8 mouse cellular contexts compared by ENCODE assay signal in genomic region chr13:88823522-88824419, GRCm38 (mm10). TPM values are rescaled to one million over a fixed set of nuclear protein-coding genes. Genes with fewer than 3 reads are reported as not detected.
A peak's percentile ranks its signal among the peaks of the same experiment; 100 is the strongest.
DNase-seq lines count a peak whose midpoint lies in the region; ATAC-seq and TF ChIP-seq lines count a peak whose summit lies in the region.

No protein-coding gene starts in this region.

- WGBS in liver, embryonic 11.5 days: 2% methylated on average over 25 of the region's 25 CpGs
- under 1% methylated on average over 25 of the region's 25 CpGs for WGBS in embryonic facial prominence, embryonic 14.5 days
- whole genome bisulfite sequencing in intestine, postnatal 0 days: 2% methylated on average over 25 of the region's 25 CpGs
- WGBS in limb, embryonic 13.5 days: under 1% methylated on average over 25 of the region's 25 CpGs

- peak; percentile 46 for ATAC-seq in liver, embryonic 11.5 days (replicated peaks; ENCODE audit: low FRiP score)
- ATAC-seq in embryonic facial prominence, embryonic 14.5 days (ENCODE audit: low read depth): peak; percentile 56
- ATAC-seq in intestine, postnatal 0 days: 0 out of 2 replicates have a peak, but pooled peaks have one; percentile 19
- ATAC-seq in limb, embryonic 13.5 days (ENCODE audit: low FRiP score, low read depth): peak; percentile 60; the same call in 1 of the 2 replicates

- H3K9ac ChIP-seq in liver, embryonic 11.5 days (ENCODE audit: low read depth, low read length): no peak overlapping the region
- peak overlapping the region; percentile 53 for H3K9ac ChIP-seq in embryonic facial prominence, embryonic 14.5 days (ENCODE audit: low read depth, low read length)
- H3K9ac ChIP-seq in intestine, postnatal 0 days (ENCODE audit: low read depth, low read length): no peak overlapping the region
- peak overlapping the region; percentile 59 for H3K9ac ChIP-seq in limb, embryonic 13.5 days

- H3K36me3 ChIP-seq in liver, embryonic 11.5 days (ENCODE audit: control insufficient read depth, insufficient read depth, low read length): no peaks in the 10 kb centered on the region
- no peaks in the 10 kb centered on the region for H3K36me3 ChIP-seq in embryonic facial prominence, embryonic 14.5 days (ENCODE audit: control insufficient read depth, insufficient read depth, low read length)
- H3K36me3 ChIP-seq in intestine, postnatal 0 days (ENCODE audit: control insufficient read depth, insufficient read depth): no peaks in the 10 kb centered on the region
- no peaks in the 10 kb centered on the region for H3K36me3 ChIP-seq in limb, embryonic 13.5 days

- no peak for TF ChIP-seq CTCF in intestine, postnatal 0 days (IDR thresholded peaks at IDR 0.05; ENCODE audit: low read depth)

- no peaks in the 10 kb centered on the region for H3K9me3 ChIP-seq in liver, embryonic 11.5 days (ENCODE audit: control insufficient read depth, low read length)
- no peaks in the 10 kb centered on the region for H3K9me3 ChIP-seq in embryonic facial prominence, embryonic 14.5 days (ENCODE audit: control insufficient read depth, low read length)
- H3K9me3 ChIP-seq in intestine, postnatal 0 days (ENCODE audit: control insufficient read depth): no peaks in the 10 kb centered on the region
- H3K9me3 ChIP-seq in limb, embryonic 13.5 days: no peaks in the 10 kb centered on the region

- H3K4me2 ChIP-seq in liver, embryonic 11.5 days: peak overlapping the region; percentile 61
- peak overlapping the region; percentile 86 for H3K4me2 ChIP-seq in embryonic facial prominence, embryonic 14.5 days (ENCODE audit: low read depth, low read length)
- peak overlapping the region; percentile 90 for H3K4me2 ChIP-seq in intestine, postnatal 0 days (replicated peaks; ENCODE audit: low read depth)
- H3K4me2 ChIP-seq in limb, embryonic 13.5 days (replicated peaks): peak overlapping the region; percentile 97

- H3K4me1 ChIP-seq in liver, embryonic 11.5 days (replicated peaks; ENCODE audit: control insufficient read depth, insufficient read depth, low read length): no peaks in the 10 kb centered on the region; the same call in 1 of the 2 replicates
- peaks cover 7% of the 10 kb centered on the region for H3K4me1 ChIP-seq in embryonic facial prominence, embryonic 14.5 days (ENCODE audit: control insufficient read depth, insufficient read depth, low read length)
- H3K4me1 ChIP-seq in intestine, postnatal 0 days (replicated peaks; ENCODE audit: control insufficient read depth, insufficient read depth, low read length): no peaks in the 10 kb centered on the region
- H3K4me1 ChIP-seq in limb, embryonic 13.5 days: peaks cover 20% of the 10 kb centered on the region; the same call in 1 of the 2 replicates

- peak overlapping the region; percentile 36; the same call in 1 of the 2 replicates for H3K4me3 ChIP-seq in liver, embryonic 11.5 days (ENCODE audit: low read depth, low read length)
- peak overlapping the region; percentile 71 for H3K4me3 ChIP-seq in embryonic facial prominence, embryonic 14.5 days (ENCODE audit: low read depth, low read length)
- H3K4me3 ChIP-seq in intestine, postnatal 0 days (ENCODE audit: low read depth, low read length): peak overlapping the region; percentile 60
- H3K4me3 ChIP-seq in limb, embryonic 13.5 days: peak overlapping the region; percentile 71

- H3K27ac ChIP-seq in liver, embryonic 11.5 days (ENCODE audit: low read depth, low read length): no peak overlapping the region
- H3K27ac ChIP-seq in embryonic facial prominence, embryonic 14.5 days (replicated peaks; ENCODE audit: low read depth, low read length): no peak overlapping the region; the same call in 1 of the 2 replicates
- no peak overlapping the region for H3K27ac ChIP-seq in intestine, postnatal 0 days (ENCODE audit: low read depth, low read length)
- H3K27ac ChIP-seq in limb, embryonic 13.5 days: no peak overlapping the region

- H3K27me3 ChIP-seq in liver, embryonic 11.5 days (replicated peaks; ENCODE audit: control insufficient read depth, insufficient read depth, low read length): peaks cover 28% of the 10 kb centered on the region
- no peaks in the 10 kb centered on the region for H3K27me3 ChIP-seq in embryonic facial prominence, embryonic 14.5 days (replicated peaks; ENCODE audit: control insufficient read depth, insufficient read depth, low read length)
- H3K27me3 ChIP-seq in intestine, postnatal 0 days (replicated peaks; ENCODE audit: control insufficient read depth, insufficient read depth, low read length): peaks cover 7% of the 10 kb centered on the region; the same call in 1 of the 2 replicates
- peaks cover 18% of the 10 kb centered on the region for H3K27me3 ChIP-seq in limb, embryonic 13.5 days

- peak; percentile 36 for DNase-seq in liver, embryonic 11.5 days (ENCODE audit: low spot score)
- DNase-seq in liver: no peak
- DNase-seq in embryonic facial prominence, embryonic 14.5 days (ENCODE audit: low spot score): peak; percentile 79
- peak; percentile 65 for DNase-seq in neural tube, embryonic 10.5 days (ENCODE audit: extremely low spot score, low spot score)
- no peak for DNase-seq in MN1 (ENCODE audit: low spot score)
- no peak for DNase-seq in spleen, adult 12 weeks (ENCODE audit: low spot score)

RNA-seq across cellular contexts. Expression of gene Edil3, which starts 2.5 kb away (rescaled TPM):
- 1.6 and 2.7 TPM in 2 replicates for polyA plus RNA-seq in liver, embryonic 11.5 days (2014; fragmentation: Nextera tagmentation; extraction: Ambion mirVana)
- 17.4 and 20.4 TPM in 2 replicates for polyA plus RNA-seq in embryonic facial prominence, embryonic 14.5 days (2014; fragmentation: Nextera tagmentation; extraction: Ambion mirVana)
- polyA plus RNA-seq in intestine, postnatal 0 days (2015; fragmentation: Nextera tagmentation; extraction: Ambion mirVana): 3.0 and 3.4 TPM in 2 replicates
- polyA plus RNA-seq in limb, embryonic 13.5 days (2015; fragmentation: Nextera tagmentation; extraction: Ambion mirVana): 14.0 and 14.3 TPM in 2 replicates

Comparison
In these comparisons a context has a peak if more than half of its experiments do, and no peak if none do; other contexts are left out.
1. DNase-seq: peak in liver, embryonic 11.5 days (single experiment), embryonic facial prominence, embryonic 14.5 days (single experiment) and neural tube, embryonic 10.5 days (single experiment); none in liver (single experiment), MN1 (single experiment) and spleen, adult 12 weeks (single experiment).
2. H3K9ac ChIP-seq: peak in embryonic facial prominence, embryonic 14.5 days (single experiment) and limb, embryonic 13.5 days (single experiment); none in liver, embryonic 11.5 days (single experiment) and intestine, postnatal 0 days (single experiment).
3. Peak in every context shown above with its lines, with median percentiles within 50 percentile points of each other: ATAC-seq, H3K4me2 ChIP-seq and H3K4me3 ChIP-seq.